In genomic region chr9:16363713-16364112, GRCm38 (mm10) we compare ENCODE assay signal across 18 mouse cellular contexts.
"Had no signal": no experiment of that assay in that cellular context is flagged by ENCODE, and none has a peak within 500 bp of the region (broad histone marks: within the 10 kb centered on the region; RNA-seq: fewer than 3 reads in every experiment).

No protein-coding gene starts in this region.

- ATAC-seq: liver, postnatal 0 days; lung, postnatal 0 days; midbrain, embryonic 13.5 days; midbrain, embryonic 15.5 days had no signal

- H3K9me3 ChIP-seq: liver, embryonic 15.5 days; lung, embryonic 15.5 days; megakaryocyte, embryonic 14.5 days; midbrain, embryonic 13.5 days; midbrain, embryonic 15.5 days; neural tube, embryonic 12.5 days; stomach, embryonic 15.5 days had no signal

- H3K4me2 ChIP-seq: liver, embryonic 15.5 days; lung, embryonic 15.5 days; midbrain, embryonic 11.5 days; midbrain, embryonic 13.5 days; midbrain, embryonic 15.5 days; neural tube, embryonic 12.5 days; stomach, embryonic 15.5 days had no signal

- H3K36me3 ChIP-seq: liver, embryonic 15.5 days; lung, embryonic 15.5 days; midbrain, embryonic 13.5 days; midbrain, embryonic 15.5 days; neural tube, embryonic 12.5 days; stomach, embryonic 15.5 days had no signal

- H3K27ac ChIP-seq: liver, embryonic 15.5 days; lung, embryonic 15.5 days; macrophage; midbrain, embryonic 13.5 days; midbrain, embryonic 15.5 days; neural tube, embryonic 12.5 days; stomach, embryonic 15.5 days; stomach, postnatal 0 days had no signal

- H3K27me3 ChIP-seq: liver, embryonic 15.5 days; lung, embryonic 15.5 days; megakaryocyte, embryonic 14.5 days; midbrain, embryonic 13.5 days; midbrain, embryonic 15.5 days; neural tube, embryonic 12.5 days; stomach, embryonic 15.5 days had no signal

- DNase-seq: liver, postnatal 0 days; lung, adult 2 months; lung, postnatal 14 days; lung, postnatal 36 days; thymus, adult 2 months; thymus, postnatal 25 days; thymus, postnatal 4 days had no signal

- H3K4me3 ChIP-seq: liver, embryonic 15.5 days; lung, embryonic 15.5 days; megakaryocyte, embryonic 14.5 days; midbrain, embryonic 13.5 days; midbrain, embryonic 15.5 days; neural tube, embryonic 12.5 days; stomach, embryonic 15.5 days had no signal

- H3K4me1 ChIP-seq: liver, embryonic 15.5 days; lung, embryonic 15.5 days; megakaryocyte, embryonic 14.5 days; midbrain, embryonic 15.5 days; stomach, embryonic 15.5 days had no signal

- H3K9ac ChIP-seq: liver, embryonic 15.5 days; liver, postnatal 0 days; lung, embryonic 15.5 days; midbrain, embryonic 13.5 days; midbrain, embryonic 15.5 days; neural tube, embryonic 12.5 days; stomach, embryonic 15.5 days had no signal
